Mouse (Mus musculus): ENCODE data around the gene Cd40.
A peak's percentile ranks its signal among the peaks of the same experiment; 100 is the strongest.

Cd40 gene

GRCm38 (mm10) chr2:165054888-165055852, at the start of gene Cd40:
Gene Cd40 (plus strand): TSS chr2:165055627.
- DNase-seq (ENCODE audit: low spot score in 2 of 2) = peak; percentile 38 to 61

GRCm38 (mm10) chr2:165006813-165007212, 48.6 kb upstream of the Cd40 start:
- DNase-seq (ENCODE audit: low spot score in 2 of 2) = no peak

GRCm38 (mm10) chr2:165007986-165008385, 47.4 kb upstream of the Cd40 start:
- no peak for DNase-seq (ENCODE audit: low spot score in 2 of 2)

- no peak for DNase-seq (ENCODE audit: low spot score in 2 of 2)
Observed at GRCm38 (mm10) chr2:165009161-165009560, 46.3 kb upstream of the Cd40 start.

GRCm38 (mm10) chr2:165009581-165009980, 45.8 kb upstream of the Cd40 start:
- DNase-seq (ENCODE audit: low spot score in 2 of 2) = no peak

GRCm38 (mm10) chr2:165010351-165010750, 45.1 kb upstream of the Cd40 start:
- DNase-seq (ENCODE audit: low spot score in 2 of 2) = no peak

GRCm38 (mm10) chr2:165014935-165015334, 40.5 kb upstream of the Cd40 start:
- DNase-seq (ENCODE audit: low spot score in 2 of 2) = no peak

- no peak for DNase-seq (ENCODE audit: low spot score in 2 of 2)
Observed at GRCm38 (mm10) chr2:165020490-165020889, 34.9 kb upstream of the Cd40 start.

- DNase-seq (ENCODE audit: low spot score in 2 of 2) = no peak
Observed at GRCm38 (mm10) chr2:165027163-165027562, 28.3 kb upstream of the Cd40 start.

GRCm38 (mm10) chr2:165032533-165032932, 22.9 kb upstream of the Cd40 start:
- no peak for DNase-seq (ENCODE audit: low spot score in 2 of 2)

- DNase-seq (ENCODE audit: low spot score in 2 of 2) = no peak
Observed at GRCm38 (mm10) chr2:165033306-165033705, 22.1 kb upstream of the Cd40 start.

- DNase-seq (ENCODE audit: low spot score in 2 of 2) = peak; percentile 97
Observed at GRCm38 (mm10) chr2:165034131-165035057, 21.0 kb upstream of the Cd40 start, which contains the start of gene Ncoa5. Gene Ncoa5 (minus strand): TSS chr2:165034867.

GRCm38 (mm10) chr2:165035058-165035431, 20.4 kb upstream of the Cd40 start:
- no peak for DNase-seq (ENCODE audit: low spot score in 2 of 2)

GRCm38 (mm10) chr2:165037415-165037814, 18.0 kb upstream of the Cd40 start:
- DNase-seq (ENCODE audit: low spot score in 2 of 2) = no peak

GRCm38 (mm10) chr2:165042126-165042525, 13.3 kb upstream of the Cd40 start:
- no peak for DNase-seq (ENCODE audit: low spot score in 2 of 2)

GRCm38 (mm10) chr2:165043090-165043636, 12.3 kb upstream of the Cd40 start:
- DNase-seq (ENCODE audit: low spot score in 2 of 2) = no peak

- DNase-seq (ENCODE audit: low spot score in 2 of 2) = no peak
Observed at GRCm38 (mm10) chr2:165043729-165044128, 11.7 kb upstream of the Cd40 start.

- DNase-seq (ENCODE audit: low spot score in 2 of 2) = no peak
Observed at GRCm38 (mm10) chr2:165049044-165049443, 6.4 kb upstream of the Cd40 start.

- DNase-seq (ENCODE audit: low spot score in 2 of 2) = no peak
Observed at GRCm38 (mm10) chr2:165050826-165051548, 4.4 kb upstream of the Cd40 start.

- DNase-seq (ENCODE audit: low spot score in 2 of 2) = no peak
Observed at GRCm38 (mm10) chr2:165051566-165051965, 3.9 kb upstream of the Cd40 start.

- peak in 1 of 2 experiments; percentile 4 for DNase-seq (ENCODE audit: low spot score in 2 of 2)
Observed at GRCm38 (mm10) chr2:165055905-165056304, 478 bp downstream of the Cd40 start.

All from urinary bladder, postnatal 36 days (tissue).